Mouse (Mus musculus): ENCODE measurements at regions not wholly inside any gene's neighbourhood (a gene's known extent, or its start where the extent isn't known, plus 50 kb on each side); places are given as distances from the start of the nearest gene placed in this dataset.

- no peak for DNase-seq
These were observed 437.9 kb upstream of the 4930412O13Rik start for GRCm38 (mm10) chr2:9443103-9443502.

- DNase-seq: no peak
These were observed 435.2 kb upstream of the 4930412O13Rik start for GRCm38 (mm10) chr2:9445826-9446225.

GRCm38 (mm10) chr2:9464413-9464812 lies 416.6 kb upstream of the 4930412O13Rik start:
- no peak for DNase-seq

GRCm38 (mm10) chr2:9464818-9465217 lies 416.2 kb upstream of the 4930412O13Rik start:
- no peak for DNase-seq

- peak in 1 of 2 experiments; percentile 13 for DNase-seq
These were observed 413.5 kb upstream of the 4930412O13Rik start for GRCm38 (mm10) chr2:9467573-9467972.

GRCm38 (mm10) chr2:9468651-9469050 lies 412.4 kb upstream of the 4930412O13Rik start:
- DNase-seq: no peak

- DNase-seq: no peak
These were observed 399.2 kb upstream of the 4930412O13Rik start for GRCm38 (mm10) chr2:9481678-9482345.

GRCm38 (mm10) chr2:9487381-9487914 lies 393.6 kb upstream of the 4930412O13Rik start:
- no peak for DNase-seq

- DNase-seq: peak; percentile 46 to 67
These were observed 387.4 kb upstream of the 4930412O13Rik start for GRCm38 (mm10) chr2:9493606-9494145.

- no peak for DNase-seq
These were observed 361.0 kb upstream of the 4930412O13Rik start for GRCm38 (mm10) chr2:9520045-9520444.

GRCm38 (mm10) chr2:9525910-9526309 lies 355.1 kb upstream of the 4930412O13Rik start:
- DNase-seq: no peak

GRCm38 (mm10) chr2:9535141-9535658 lies 345.9 kb upstream of the 4930412O13Rik start:
- no peak for DNase-seq

GRCm38 (mm10) chr2:9547771-9548590 lies 333.1 kb upstream of the 4930412O13Rik start:
- DNase-seq: no peak

- DNase-seq: no peak
These were observed 327.7 kb upstream of the 4930412O13Rik start for GRCm38 (mm10) chr2:9553313-9553712.

GRCm38 (mm10) chr2:9564487-9565043 lies 316.5 kb upstream of the 4930412O13Rik start:
- DNase-seq: peak; percentile 40 to 60

GRCm38 (mm10) chr2:9569220-9569619 lies 311.8 kb upstream of the 4930412O13Rik start:
- no peak for DNase-seq

- no peak for DNase-seq
These were observed 306.9 kb upstream of the 4930412O13Rik start for GRCm38 (mm10) chr2:9574196-9574595.

- DNase-seq: no peak
These were observed 306.4 kb upstream of the 4930412O13Rik start for GRCm38 (mm10) chr2:9574651-9575050.

- no peak for DNase-seq
These were observed 303.2 kb upstream of the 4930412O13Rik start for GRCm38 (mm10) chr2:9577868-9578267.

GRCm38 (mm10) chr2:9587389-9587788 lies 293.7 kb upstream of the 4930412O13Rik start:
- DNase-seq: no peak

GRCm38 (mm10) chr2:9589200-9589599 lies 291.9 kb upstream of the 4930412O13Rik start:
- no peak for DNase-seq

GRCm38 (mm10) chr2:9592531-9592930 lies 288.5 kb upstream of the 4930412O13Rik start:
- DNase-seq: peak; percentile 19 to 28

GRCm38 (mm10) chr2:9593931-9594330 lies 287.1 kb upstream of the 4930412O13Rik start:
- DNase-seq: peak; percentile 84 to 91
